In the genomic region with DNA sequence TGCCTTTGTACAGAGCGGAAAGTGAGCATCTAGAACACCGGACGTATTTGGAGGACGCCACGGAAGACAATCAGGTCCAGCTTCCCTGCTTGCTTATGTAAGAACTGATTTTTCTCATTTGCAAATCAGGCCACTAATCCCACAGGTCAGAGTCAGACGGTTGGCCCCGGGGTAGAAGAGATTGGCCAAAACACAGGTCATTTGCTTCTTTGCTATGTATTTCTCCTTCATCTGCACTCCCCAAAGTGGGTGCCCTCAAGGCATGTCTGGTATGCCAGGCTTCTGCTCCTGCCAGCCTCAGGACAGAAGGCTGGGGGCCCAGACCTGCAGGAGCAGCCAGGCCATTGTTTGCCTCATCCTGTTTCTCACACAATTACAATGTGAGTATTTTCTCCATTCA, we compare ENCODE assay signal across 21 mouse cellular contexts.
DNase-seq lines count a peak whose midpoint lies in the region; ATAC-seq lines count a peak whose summit lies in the region.
"Had no signal": no experiment of that assay in that cellular context is flagged by ENCODE, and none has a peak within 500 bp of the region (broad histone marks: within the 10 kb centered on the region; RNA-seq: fewer than 3 reads in every experiment).

No protein-coding gene starts in this region.

- H3K27me3 ChIP-seq in heart, embryonic 15.5 days, result no peaks in the 10 kb centered on the region
- H3K27me3 ChIP-seq: hindbrain, embryonic 15.5 days; neural tube, embryonic 13.5 days had no signal

- ATAC-seq in cerebellum, adult (ENCODE audit: insufficient number of reproducible peaks, low FRiP score, low TSS enrichment), result 0 out of 2 replicates have a peak, but pooled peaks have one; percentile 18
- no peak for ATAC-seq in heart, embryonic 15.5 days (replicated peaks; ENCODE audit: insufficient number of reproducible peaks, insufficient read depth, low FRiP score, low read depth)
- ATAC-seq: CD4-positive, CD25-positive, alpha-beta regulatory T cell, adult 4 months; intestine, postnatal 0 days; liver, postnatal 0 days had no signal

- H3K4me1 ChIP-seq in heart, embryonic 15.5 days (replicated peaks), result peaks cover 59% of the 10 kb centered on the region
- H3K4me1 ChIP-seq in brown adipose tissue, adult 24 weeks (ENCODE audit: control insufficient read depth, insufficient read depth, insufficient read length, low read length), result peaks cover 23% of the 10 kb centered on the region

- no peaks in the 10 kb centered on the region for H3K36me3 ChIP-seq in heart, embryonic 15.5 days
- H3K36me3 ChIP-seq: G1E; hindbrain, embryonic 15.5 days; neural tube, embryonic 13.5 days had no signal

- H3K4me3 ChIP-seq in heart, embryonic 15.5 days, result no peak overlapping the region
- no peak overlapping the region for H3K4me3 ChIP-seq in brown adipose tissue, adult 24 weeks (ENCODE audit: insufficient read depth, low read depth, low read length)
- H3K4me3 ChIP-seq: hindbrain, embryonic 15.5 days; neural tube, embryonic 13.5 days had no signal

- WGBS in heart, embryonic 15.5 days, result 68% methylated on average over 7 of the region's 7 CpGs

- peak overlapping the region; percentile 17 for H3K27ac ChIP-seq in heart, embryonic 15.5 days
- peak overlapping the region; percentile 30 for H3K27ac ChIP-seq in brown adipose tissue, adult 24 weeks (replicated peaks; ENCODE audit: low read depth, low read length)
- H3K27ac ChIP-seq: hindbrain, embryonic 15.5 days; neural tube, embryonic 13.5 days; stomach, postnatal 0 days had no signal

- no peak overlapping the region for H3K4me2 ChIP-seq in heart, embryonic 15.5 days
- H3K4me2 ChIP-seq: heart, embryonic 11.5 days; hindbrain, embryonic 15.5 days; neural tube, embryonic 13.5 days had no signal

- no peak for DNase-seq in cerebellum, postnatal 4 days (ENCODE audit: low spot score in 2 of 2)
- no peak for DNase-seq in heart, adult 18-20 months
- DNase-seq in cerebellum, postnatal 25 days, result peak; percentile 60 to 62
- DNase-seq in neural tube, embryonic 10.5 days (ENCODE audit: extremely low spot score, low spot score), result no peak
- no peak for DNase-seq in kidney, adult 8-10 months
- DNase-seq: adrenal gland, adult 2 months; gastrocnemius, postnatal 10 days; kidney, postnatal 10 days; liver, postnatal 0 days; lung, postnatal 36 days; thymus, postnatal 14 days had no signal

- no peak overlapping the region for H3K9ac ChIP-seq in heart, embryonic 15.5 days
- H3K9ac ChIP-seq: hindbrain, embryonic 15.5 days; liver, postnatal 0 days; neural tube, embryonic 13.5 days had no signal

- no peaks in the 10 kb centered on the region for H3K9me3 ChIP-seq in heart, embryonic 15.5 days (replicated peaks)
- H3K9me3 ChIP-seq: hindbrain, embryonic 15.5 days; neural tube, embryonic 13.5 days had no signal

Comparison
In these comparisons a context has a peak if more than half of its experiments do, and no peak if none do; other contexts are left out.
1. DNase-seq: peak in cerebellum, postnatal 25 days (2 of 2); none in cerebellum, postnatal 4 days (0 of 2), heart, adult 18-20 months (0 of 2), neural tube, embryonic 10.5 days (single experiment) and kidney, adult 8-10 months (0 of 2).